Mouse (Mus musculus): ENCODE measurements around the gene Hoxd13. TPM values are rescaled to one million over a fixed set of nuclear protein-coding genes. Genes with fewer than 3 reads are reported as not detected.

The Hoxd13 gene
- polyA plus RNA-seq (2016; fragmentation: Nextera tagmentation; extraction: Ambion mirVana): 0.57 and 2.5 TPM in 2 replicates

DNA sequence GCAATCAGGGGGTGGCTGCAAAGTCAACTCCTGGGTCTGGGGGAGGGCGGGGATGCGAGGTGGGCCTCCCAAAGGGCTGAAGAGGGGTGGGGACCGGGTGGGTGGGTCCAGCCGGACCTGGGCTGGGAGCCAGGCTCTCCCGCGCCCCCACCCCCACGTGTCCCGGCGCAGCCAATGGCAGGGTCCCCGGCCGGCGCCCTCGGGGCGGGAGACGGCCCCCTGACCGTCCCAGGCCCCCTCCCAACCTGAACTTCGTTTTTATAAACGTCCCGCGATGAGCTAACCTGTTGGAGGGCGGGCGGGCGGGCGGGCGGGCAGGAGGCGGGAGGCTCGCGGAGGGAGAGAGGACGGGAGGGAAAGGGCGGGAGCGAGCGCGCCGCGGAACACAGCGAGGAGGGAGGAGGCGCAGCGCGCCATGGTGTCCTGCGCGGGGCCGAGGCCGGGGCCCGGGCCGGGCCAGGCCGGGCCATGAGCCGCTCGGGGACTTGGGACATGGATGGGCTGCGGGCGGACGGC is at the start of gene Hoxd13:
Gene Hoxd13 (plus strand): TSS at position 469 of the 516 bp plus-strand sequence.
- peak within 1 kb of the TSS; percentile 72 for H3K4me2 ChIP-seq (replicated peaks)
- peaks cover 95% of the 10 kb centered on the region for H3K27me3 ChIP-seq (replicated peaks)
- no peaks in the 10 kb centered on the region for H3K36me3 ChIP-seq
- H3K4me1 ChIP-seq: peaks cover 19% of the 10 kb centered on the region
- H3K4me3 ChIP-seq: peak within 1 kb of the TSS; percentile 43
- peak within 1 kb of the TSS; percentile 47 for H3K9ac ChIP-seq
- no peak within 1 kb of the TSS for H3K27ac ChIP-seq
- peak; percentile 61; the same call in 1 of the 2 replicates for ATAC-seq (ENCODE audit: low FRiP score, low read depth)
- WGBS: under 1% methylated on average over 34 of the region's 51 CpGs
- H3K9me3 ChIP-seq: no peaks in the 10 kb centered on the region

DNA sequence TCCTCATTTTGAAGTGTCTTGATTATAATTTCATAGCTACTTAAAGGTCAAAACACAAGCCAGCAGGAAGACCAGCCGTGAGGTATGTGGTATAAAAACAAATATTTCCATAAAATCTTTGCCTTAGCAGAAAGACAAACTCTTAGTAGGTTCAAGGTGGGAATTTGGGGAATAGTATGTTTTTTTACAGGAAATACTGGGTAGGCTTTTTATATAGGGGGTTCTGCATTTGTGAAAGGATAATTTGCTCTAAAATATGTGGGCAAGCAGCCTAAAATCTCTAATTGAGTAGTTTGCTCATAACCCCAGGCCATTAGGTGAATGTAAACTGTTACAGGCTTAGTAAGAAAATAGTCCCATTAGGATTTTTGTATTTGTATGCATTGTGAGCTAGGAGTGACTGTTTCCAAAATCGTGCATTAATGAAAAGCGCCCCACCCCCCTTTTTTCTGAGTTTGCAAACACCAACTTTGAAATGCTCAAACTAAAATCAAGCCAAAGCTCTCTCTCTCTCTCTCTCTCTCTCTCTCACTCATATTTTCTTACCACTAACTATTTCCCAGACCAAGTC is 48.3 kb upstream of the Hoxd13 start:
- no peaks in the 10 kb centered on the region for H3K27me3 ChIP-seq (replicated peaks)
- H3K9me3 ChIP-seq: no peaks in the 10 kb centered on the region
- 92% methylated on average over 3 of the region's 3 CpGs for WGBS
- H3K4me1 ChIP-seq: no peaks in the 10 kb centered on the region
- no peak overlapping the region for H3K4me2 ChIP-seq (replicated peaks)
- H3K9ac ChIP-seq: no peak overlapping the region
- H3K36me3 ChIP-seq: no peaks in the 10 kb centered on the region
- H3K4me3 ChIP-seq: no peak overlapping the region
- no peak for ATAC-seq (ENCODE audit: low FRiP score, low read depth)
- H3K27ac ChIP-seq: no peak overlapping the region

DNA sequence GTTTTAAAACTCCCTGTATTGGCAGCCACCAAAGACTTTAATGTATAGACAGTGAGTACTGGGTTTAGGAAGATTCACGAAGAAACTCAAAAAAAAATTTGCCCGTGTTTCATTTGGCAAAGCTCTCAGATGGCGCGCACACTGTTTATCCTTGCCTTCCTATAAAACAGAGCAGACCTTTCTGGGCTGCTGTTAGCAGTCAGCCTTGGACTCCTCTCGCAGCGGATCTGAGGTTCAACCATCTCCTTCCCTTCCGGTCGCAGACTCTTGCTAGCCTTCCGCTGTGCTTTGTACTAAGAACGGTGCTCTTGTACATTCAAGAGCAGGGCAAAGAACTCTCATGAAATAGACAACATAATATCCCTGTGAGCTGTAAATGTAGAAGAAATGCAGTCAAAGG is 47.7 kb upstream of the Hoxd13 start:
- no peaks in the 10 kb centered on the region for H3K9me3 ChIP-seq
- ATAC-seq (ENCODE audit: low FRiP score, low read depth): no peak

DNA sequence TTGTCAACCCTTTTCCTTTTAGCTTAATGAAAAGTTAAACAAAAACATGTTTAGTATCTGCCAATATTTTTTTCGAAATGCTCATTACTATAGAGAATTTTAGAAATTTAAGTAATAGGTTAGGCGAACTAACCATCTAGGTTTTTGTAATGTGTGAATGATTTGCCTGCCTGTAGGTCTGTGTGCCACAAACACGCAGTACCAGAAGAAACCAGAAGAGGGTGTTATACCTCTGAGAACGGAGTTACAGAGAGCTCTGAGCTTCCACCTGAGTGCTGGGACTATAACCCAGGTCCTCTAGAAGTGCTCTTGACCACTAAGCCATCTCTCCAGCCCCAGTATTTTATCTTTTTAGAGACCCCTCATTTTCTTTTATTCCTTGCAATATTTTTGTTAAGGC is 32.7 kb upstream of the Hoxd13 start:
- H3K27me3 ChIP-seq (replicated peaks): no peaks in the 10 kb centered on the region
- H3K36me3 ChIP-seq: no peaks in the 10 kb centered on the region
- WGBS: 66% methylated on average over 4 of the region's 4 CpGs
- H3K4me1 ChIP-seq: no peaks in the 10 kb centered on the region
- H3K4me2 ChIP-seq (replicated peaks): no peak overlapping the region
- H3K9ac ChIP-seq: no peak overlapping the region
- no peak overlapping the region for H3K4me3 ChIP-seq
- H3K27ac ChIP-seq: no peak overlapping the region
- no peaks in the 10 kb centered on the region for H3K9me3 ChIP-seq
- no peak for ATAC-seq (ENCODE audit: low FRiP score, low read depth)

More for the DNA sequence above, 47.7 kb upstream of the Hoxd13 start:
- no peak overlapping the region for H3K4me2 ChIP-seq (replicated peaks)
- no peak overlapping the region for H3K4me3 ChIP-seq
- H3K4me1 ChIP-seq: no peaks in the 10 kb centered on the region
- H3K9ac ChIP-seq: no peak overlapping the region
- 90% methylated on average over 10 of the region's 10 CpGs for WGBS
- H3K27ac ChIP-seq: no peak overlapping the region
- no peaks in the 10 kb centered on the region for H3K36me3 ChIP-seq
- H3K27me3 ChIP-seq (replicated peaks): no peaks in the 10 kb centered on the region

DNA sequence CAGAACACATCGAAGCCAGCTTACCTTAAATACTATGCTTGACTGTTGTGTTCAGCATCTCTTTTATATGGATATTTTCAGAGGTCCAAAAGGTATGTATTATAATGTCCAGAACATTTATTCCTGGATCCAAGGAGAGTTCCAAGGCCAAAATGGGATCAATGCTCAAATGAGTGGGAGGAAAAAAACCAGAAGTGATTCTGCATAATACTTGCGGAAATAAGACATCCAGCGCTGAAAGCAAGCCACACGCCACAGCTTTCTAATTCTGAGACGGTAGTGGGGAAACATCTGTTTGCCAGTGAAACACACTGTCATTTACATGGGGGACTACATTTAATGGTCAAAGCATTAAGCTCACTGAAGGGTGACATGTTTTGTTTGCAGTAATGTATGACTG is 25.7 kb upstream of the Hoxd13 start:
- H3K9me3 ChIP-seq: no peaks in the 10 kb centered on the region
- H3K9ac ChIP-seq: no peak overlapping the region
- no peaks in the 10 kb centered on the region for H3K36me3 ChIP-seq
- no peak overlapping the region for H3K4me2 ChIP-seq (replicated peaks)
- H3K27ac ChIP-seq: no peak overlapping the region
- no peaks in the 10 kb centered on the region for H3K4me1 ChIP-seq
- H3K27me3 ChIP-seq (replicated peaks): peaks cover 34% of the 10 kb centered on the region
- no peak overlapping the region for H3K4me3 ChIP-seq
- WGBS: 64% methylated on average over 5 of the region's 5 CpGs
- no peak for ATAC-seq (ENCODE audit: low FRiP score, low read depth)

DNA sequence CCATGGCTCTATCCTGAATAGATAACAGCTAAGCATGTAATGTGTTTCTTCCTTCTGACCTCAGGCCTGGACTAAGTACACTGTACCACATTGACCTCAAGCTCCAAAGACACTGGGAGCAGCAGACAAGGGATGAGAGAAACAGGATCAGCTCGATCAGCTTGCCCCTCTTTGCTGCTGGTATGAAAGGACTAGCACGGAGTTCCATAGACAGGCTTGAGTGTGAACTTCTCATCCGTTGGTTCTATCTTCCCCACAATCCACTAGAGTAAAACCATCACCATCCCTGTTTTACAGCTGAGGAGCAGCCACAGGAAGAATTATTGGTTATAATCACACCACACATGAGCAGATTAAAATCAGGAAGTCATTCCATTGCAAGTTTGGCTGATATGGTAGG is 22.5 kb upstream of the Hoxd13 start:
- no peaks in the 10 kb centered on the region for H3K36me3 ChIP-seq
- H3K4me2 ChIP-seq (replicated peaks): no peak overlapping the region
- no peaks in the 10 kb centered on the region for H3K9me3 ChIP-seq
- H3K4me3 ChIP-seq: no peak overlapping the region
- no peak overlapping the region for H3K27ac ChIP-seq
- H3K27me3 ChIP-seq (replicated peaks): peaks cover 66% of the 10 kb centered on the region
- ATAC-seq (ENCODE audit: low FRiP score, low read depth): no peak
- no peaks in the 10 kb centered on the region for H3K4me1 ChIP-seq
- 81% methylated on average over 3 of the region's 3 CpGs for WGBS
- H3K9ac ChIP-seq: no peak overlapping the region

DNA sequence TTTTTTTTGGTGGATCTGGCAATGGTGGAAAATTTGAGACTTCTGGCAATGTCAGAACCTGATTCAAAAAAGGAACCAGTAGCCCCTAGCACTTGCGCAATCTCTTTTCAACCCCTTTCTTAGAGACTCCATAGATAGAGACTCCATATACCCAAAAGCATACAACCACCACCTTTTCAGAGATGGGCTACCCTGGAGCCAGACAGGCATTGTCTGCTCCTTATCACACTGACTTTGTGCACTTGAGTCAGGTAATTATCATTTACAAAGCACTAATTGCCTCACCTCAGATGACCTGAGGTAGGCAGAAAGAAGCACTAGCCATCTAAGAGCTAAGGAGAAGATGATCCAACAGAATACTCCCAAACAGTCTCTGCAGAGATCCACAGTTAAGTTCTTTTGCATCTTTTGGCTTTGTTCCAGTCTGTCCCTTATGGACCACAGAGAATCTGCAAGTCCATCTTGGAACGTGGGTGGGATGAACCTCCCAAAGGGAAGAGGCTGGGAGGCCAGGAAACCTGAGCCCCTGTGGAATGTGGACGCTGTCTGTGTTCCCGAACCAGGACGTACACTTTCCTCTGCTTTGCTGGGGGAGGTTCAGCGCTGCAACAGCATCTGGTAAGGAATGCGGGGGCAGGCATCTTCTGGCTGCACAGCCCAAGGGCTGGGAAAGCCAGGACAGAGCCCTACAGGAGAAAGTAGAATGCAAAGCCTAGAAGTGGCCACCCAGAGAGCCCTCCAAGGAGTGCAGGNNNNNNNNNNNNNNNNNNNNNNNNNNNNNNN is 20.8 kb upstream of the Hoxd13 start:
- no peaks in the 10 kb centered on the region for H3K9me3 ChIP-seq
- peaks cover 75% of the 10 kb centered on the region for H3K27me3 ChIP-seq (replicated peaks)
- no peak overlapping the region for H3K9ac ChIP-seq
- H3K4me1 ChIP-seq: no peaks in the 10 kb centered on the region
- no peak overlapping the region for H3K27ac ChIP-seq
- 14% methylated on average over 7 of the region's 7 CpGs for WGBS
- H3K4me3 ChIP-seq: no peak overlapping the region
- no peak overlapping the region for H3K4me2 ChIP-seq (replicated peaks)
- H3K36me3 ChIP-seq: no peaks in the 10 kb centered on the region
- no peak for ATAC-seq (ENCODE audit: low FRiP score, low read depth)

DNA sequence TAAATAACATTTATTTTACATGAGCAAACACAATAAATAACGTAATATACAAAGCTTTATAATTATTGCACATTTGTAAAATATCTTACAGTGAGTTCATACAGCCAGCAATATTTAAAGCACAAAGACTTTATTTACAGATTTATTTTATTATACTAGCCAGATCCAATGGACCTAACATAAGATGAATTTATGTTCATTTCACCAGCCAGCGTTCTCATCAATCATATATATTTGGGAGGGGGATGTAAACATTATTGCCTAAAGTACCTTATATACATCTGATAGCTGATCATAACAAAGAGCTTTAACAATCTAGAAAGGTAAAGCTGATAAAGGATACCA is 15.1 kb upstream of the Hoxd13 start:
- H3K4me1 ChIP-seq: peaks cover 12% of the 10 kb centered on the region
- H3K9me3 ChIP-seq: no peaks in the 10 kb centered on the region
- ATAC-seq (ENCODE audit: low FRiP score, low read depth): no peak
- H3K4me2 ChIP-seq (replicated peaks): no peak overlapping the region
- H3K27me3 ChIP-seq (replicated peaks): peaks cover 81% of the 10 kb centered on the region
- H3K36me3 ChIP-seq: no peaks in the 10 kb centered on the region
- H3K4me3 ChIP-seq: no peak overlapping the region
- no peak overlapping the region for H3K9ac ChIP-seq
- H3K27ac ChIP-seq: no peak overlapping the region
- 37% methylated on average over 2 of the region's 2 CpGs for WGBS

DNA sequence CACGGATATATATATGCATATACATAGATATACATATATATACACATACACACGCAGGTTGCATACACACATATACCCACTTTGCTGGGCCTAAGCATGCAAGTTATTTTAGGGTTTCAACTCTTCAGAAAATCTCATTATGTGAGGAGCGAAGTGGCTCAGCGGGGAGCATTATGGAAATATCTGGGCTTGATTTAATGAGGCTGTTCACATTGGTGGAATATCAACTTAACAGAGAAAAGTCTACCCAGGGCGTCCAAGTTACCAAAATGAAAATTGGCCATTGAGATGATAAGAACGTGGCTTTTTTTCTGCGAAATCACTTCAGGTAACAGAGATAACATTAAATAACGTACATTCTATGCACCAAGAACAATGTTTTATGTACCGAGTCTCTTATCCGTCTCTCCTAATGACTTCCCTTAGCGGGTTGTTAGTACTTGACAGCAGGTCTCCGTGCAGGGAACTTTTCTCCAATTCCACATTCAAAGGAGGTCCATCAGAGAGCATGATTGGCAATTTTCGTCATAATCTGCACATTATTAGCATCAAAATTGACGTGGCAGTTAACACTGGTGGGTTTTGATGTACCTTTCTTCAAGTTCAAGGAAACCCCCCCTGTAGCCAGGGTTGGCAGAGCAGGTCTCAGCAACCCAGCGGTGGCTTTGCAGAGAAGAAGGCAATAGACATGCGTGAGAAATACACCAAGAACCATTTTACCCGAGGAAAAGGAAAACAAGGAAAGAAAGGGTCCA is 14.2 kb upstream of the Hoxd13 start:
- Histone ChIP-seq H3K36me3 (no peaks in the 10 kb centered on the region), H3K27ac (no peak overlapping the region), H3K4me1 (peaks cover 17% of the 10 kb centered on the region), H3K4me2 (replicated peaks) (no peak overlapping the region), H3K9me3 (no peaks in the 10 kb centered on the region), H3K27me3 (replicated peaks) (peaks cover 81% of the 10 kb centered on the region), H3K4me3 (no peak overlapping the region), H3K9ac (no peak overlapping the region)
- 9% methylated on average over 17 of the region's 17 CpGs for WGBS
- no peak for ATAC-seq (ENCODE audit: low FRiP score, low read depth)

DNA sequence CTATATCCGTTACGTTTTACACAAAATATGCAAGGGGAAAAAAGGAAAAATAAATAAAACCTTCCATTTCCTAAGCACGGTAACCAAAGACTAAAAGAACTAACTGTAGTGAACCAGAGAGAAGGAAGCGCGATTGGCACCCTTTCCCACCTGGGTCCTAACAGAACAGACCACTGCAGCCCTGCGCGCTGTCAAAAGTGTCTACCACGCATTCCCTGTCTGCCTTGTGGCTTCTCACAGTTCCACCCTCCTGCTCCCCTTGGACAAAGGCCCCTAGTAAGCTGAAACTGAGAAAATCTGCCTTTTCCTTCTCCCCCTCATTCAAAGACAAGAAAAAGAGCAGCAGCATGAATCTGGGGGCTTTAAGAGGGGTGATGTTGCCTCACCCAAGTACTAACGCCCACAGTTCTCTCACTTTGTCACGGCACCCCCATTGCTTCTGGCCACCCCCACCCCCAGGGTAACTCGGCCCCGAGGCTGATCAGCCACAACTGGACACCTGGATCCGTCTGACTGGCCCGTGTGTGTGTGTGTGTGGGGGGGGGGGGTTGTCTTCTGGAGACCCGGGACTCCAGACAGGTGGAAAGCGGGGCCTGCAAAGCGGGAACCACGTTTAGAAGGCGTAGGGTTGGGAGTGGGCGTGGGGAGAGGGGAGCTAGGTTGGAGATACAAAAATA is 13.2 kb upstream of the Hoxd13 start:
- no peak for ATAC-seq (ENCODE audit: low FRiP score, low read depth)
- Histone ChIP-seq H3K9ac (no peak overlapping the region), H3K4me2 (replicated peaks) (peak overlapping the region; percentile 62), H3K27ac (no peak overlapping the region), H3K27me3 (replicated peaks) (peaks cover 81% of the 10 kb centered on the region), H3K4me3 (peak overlapping the region; percentile 33; the same call in 1 of the 2 replicates), H3K36me3 (no peaks in the 10 kb centered on the region), H3K4me1 (peaks cover 17% of the 10 kb centered on the region), H3K9me3 (no peaks in the 10 kb centered on the region)
- WGBS: 2% methylated on average over 20 of the region's 20 CpGs

DNA sequence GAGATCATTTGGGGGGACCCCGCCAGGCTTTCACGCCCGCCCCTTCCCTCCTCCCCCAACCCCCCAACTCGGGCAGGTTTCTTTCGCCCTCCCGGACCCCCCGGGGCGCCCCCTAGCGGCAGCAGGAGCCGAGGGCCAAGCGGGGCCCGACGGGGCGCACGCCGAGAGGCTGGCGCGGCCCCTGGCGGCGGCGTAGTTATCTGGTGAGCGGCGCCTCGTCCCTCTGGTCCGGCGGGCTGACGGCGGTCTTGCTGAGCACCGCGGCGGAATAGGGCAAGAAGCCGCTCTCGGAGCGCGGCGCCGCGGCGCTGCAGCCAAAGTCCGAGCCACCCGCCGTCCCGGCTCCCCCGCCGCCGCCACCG is 12.7 kb upstream of the Hoxd13 start:
- no peaks in the 10 kb centered on the region for H3K36me3 ChIP-seq
- H3K4me1 ChIP-seq: peaks cover 17% of the 10 kb centered on the region
- peak overlapping the region; percentile 62 for H3K4me2 ChIP-seq (replicated peaks)
- 0 out of 2 replicates have a peak, but pooled peaks have one; percentile 18 for ATAC-seq (ENCODE audit: low FRiP score, low read depth)
- H3K9ac ChIP-seq: peak overlapping the region; percentile 40; the same call in 1 of the 2 replicates
- H3K9me3 ChIP-seq: no peaks in the 10 kb centered on the region
- peak overlapping the region; percentile 33 for H3K4me3 ChIP-seq
- no peak overlapping the region for H3K27ac ChIP-seq
- H3K27me3 ChIP-seq (replicated peaks): peaks cover 81% of the 10 kb centered on the region
- 2% methylated on average over 29 of the region's 47 CpGs for WGBS

All from neural tube, embryonic 12.5 days (tissue).